Mouse (Mus musculus): ENCODE results near the gene 4921509C19Rik. TPM values are rescaled to one million over a fixed set of nuclear protein-coding genes. Genes with fewer than 3 reads are reported as not detected.

Gene 4921509C19Rik
- polyA plus RNA-seq (2012; rRNA removed; ENCODE audit: low replicate concordance): not detected in 2 replicates

GRCm38 (mm10) chr2:151476053-151476452 is at the start of gene 4921509C19Rik:
TSS of gene 4921509C19Rik (minus strand) at chr2:151476153.

GRCm38 (mm10) chr2:151494035-151494803 is 18.3 kb upstream of the 4921509C19Rik start, which contains the start of gene Nsfl1c:
TSS of gene Nsfl1c (plus strand) at chr2:151494182.

Other genes with a start within 250 kb of the 4921509C19Rik start
- gene Nsfl1c, start 18.0 kb upstream of the 4921509C19Rik start, polyA plus RNA-seq (2012; rRNA removed; ENCODE audit: low replicate concordance): 38.1 and 62.6 TPM in 2 replicates
- gene Fkbp1a, start 66.3 kb upstream of the 4921509C19Rik start, polyA plus RNA-seq (2012; rRNA removed; ENCODE audit: low replicate concordance): 80.5 and 154 TPM in 2 replicates
- 3.3 and 5.8 TPM in 2 replicates for gene Sdcbp2, start 96.5 kb upstream of the 4921509C19Rik start, polyA plus RNA-seq (2012; rRNA removed; ENCODE audit: low replicate concordance)
- 0.70 and 1.1 TPM in 2 replicates for gene Snph, start 156.4 kb upstream of the 4921509C19Rik start, polyA plus RNA-seq (2012; rRNA removed; ENCODE audit: low replicate concordance)
- not detected in 2 replicates for gene Rad21l, start 192.4 kb upstream of the 4921509C19Rik start, polyA plus RNA-seq (2012; rRNA removed; ENCODE audit: low replicate concordance)
- gene Tmem74b, start 225.9 kb upstream of the 4921509C19Rik start, polyA plus RNA-seq (2012; rRNA removed; ENCODE audit: low replicate concordance): 0.30 and 0.39 TPM in 2 replicates

Data from mammary gland, adult 2 months (tissue).